Comparison of ENCODE assay signal across 8 mouse cellular contexts in genomic region chr1:167211979-167212614, GRCm38 (mm10).
A peak's percentile ranks its signal among the peaks of the same experiment; 100 is the strongest.
DNase-seq lines count a peak whose midpoint lies in the region; ATAC-seq lines count a peak whose summit lies in the region.

No protein-coding gene starts in this region.

- H3K27me3 ChIP-seq in embryonic facial prominence, embryonic 13.5 days = no peaks in the 10 kb centered on the region
- no peaks in the 10 kb centered on the region for H3K27me3 ChIP-seq in hindbrain, embryonic 13.5 days

- no peak overlapping the region for H3K9ac ChIP-seq in embryonic facial prominence, embryonic 13.5 days
- no peak overlapping the region for H3K9ac ChIP-seq in hindbrain, embryonic 13.5 days

- H3K36me3 ChIP-seq in embryonic facial prominence, embryonic 13.5 days = no peaks in the 10 kb centered on the region
- no peaks in the 10 kb centered on the region for H3K36me3 ChIP-seq in hindbrain, embryonic 13.5 days

- peak; percentile 64 to 89 for DNase-seq in adrenal gland, adult (ENCODE audit: inconsistent age in 2 of 2, low spot score in 1 of 2)
- DNase-seq in adrenal gland, adult 8-10 months = no peak
- DNase-seq in brain, adult 2 months (ENCODE audit: low read depth, low spot score) = peak; percentile 80
- peak; percentile 54 for DNase-seq in layer of hippocampus, adult 9-10 months (ENCODE audit: low spot score)
- DNase-seq in lung, postnatal 14 days = peak; percentile 61
- DNase-seq in retina, postnatal 1 day = peak; percentile 81

- no peaks in the 10 kb centered on the region for H3K4me1 ChIP-seq in embryonic facial prominence, embryonic 13.5 days
- H3K4me1 ChIP-seq in hindbrain, embryonic 13.5 days (replicated peaks) = peaks cover 9% of the 10 kb centered on the region; the same call in 1 of the 2 replicates

- 22% methylated on average over 7 of the region's 7 CpGs for WGBS in embryonic facial prominence, embryonic 13.5 days
- WGBS in hindbrain, embryonic 13.5 days = 29% methylated on average over 7 of the region's 7 CpGs

- no peak overlapping the region for H3K4me3 ChIP-seq in embryonic facial prominence, embryonic 13.5 days
- no peak overlapping the region for H3K4me3 ChIP-seq in hindbrain, embryonic 13.5 days

- H3K9me3 ChIP-seq in embryonic facial prominence, embryonic 13.5 days = no peaks in the 10 kb centered on the region
- H3K9me3 ChIP-seq in hindbrain, embryonic 13.5 days = no peaks in the 10 kb centered on the region

- ATAC-seq in embryonic facial prominence, embryonic 13.5 days (ENCODE audit: insufficient number of reproducible peaks, insufficient read depth, low FRiP score, low TSS enrichment, low read depth) = peak; percentile 45; the same call in 1 of the 2 replicates
- ATAC-seq in hindbrain, embryonic 13.5 days (ENCODE audit: low FRiP score) = peak; percentile 83

- H3K27ac ChIP-seq in embryonic facial prominence, embryonic 13.5 days = no peak overlapping the region
- no peak overlapping the region for H3K27ac ChIP-seq in hindbrain, embryonic 13.5 days

- no peak overlapping the region for H3K4me2 ChIP-seq in embryonic facial prominence, embryonic 13.5 days
- H3K4me2 ChIP-seq in hindbrain, embryonic 13.5 days = no peak overlapping the region
